Mouse (Mus musculus) midbrain, embryonic 12.5 days (tissue): ENCODE data around the gene Gorasp2. TPM values are rescaled to one million over a fixed set of nuclear protein-coding genes. Genes with fewer than 3 reads are reported as not detected.

Experiments
- polyA plus RNA-seq: library from polyadenylated mRNA; unstranded; fragments of >200 nt; fragmentation: Nextera tagmentation; extraction: Ambion mirVana; gene quantifications from 2 replicates; pipeline ENCODE4 v1.2.1, GENCODE M21; 2016

Gorasp2 gene
- polyA plus RNA-seq, 1 experiment from 2014 or later = 137 TPM

Other genes starting within 250 kb of the Gorasp2 start
- 17.9 and 24.8 TPM in 2 replicates for gene Sp5, start 186.7 kb upstream of the Gorasp2 start, polyA plus RNA-seq
- gene Erich2, start 152.8 kb upstream of the Gorasp2 start, polyA plus RNA-seq = 2.6 and 3.0 TPM in 2 replicates
- gene Gad1, start 108.5 kb upstream of the Gorasp2 start, polyA plus RNA-seq = 26.5 and 27.0 TPM in 2 replicates
- gene Gm26558, start 532 bp downstream of the Gorasp2 start, polyA plus RNA-seq = 3.4 and 3.6 TPM in 2 replicates
- 35.4 and 37.1 TPM in 2 replicates for gene Tlk1, start 164.2 kb downstream of the Gorasp2 start, polyA plus RNA-seq